Mouse (Mus musculus): ENCODE measurements around the gene Lipe.

- TF ChIP-seq EP300 (IDR thresholded peaks at IDR 0.05; ENCODE audit: low read depth in 1 of 2, low read length in 2 of 2) (no peak), E2F4 (IDR thresholded peaks at IDR 0.05; ENCODE audit: borderline replicate concordance, low read depth, low read length) (no peak), ZNF384 (IDR thresholded peaks at IDR 0.05; ENCODE audit: low read depth, low read length) (no peak), MYB (IDR thresholded peaks at IDR 0.05; ENCODE audit: low read depth, low read length) (no peak), POLR2AphosphoS5 (IDR thresholded peaks at IDR 0.05; ENCODE audit: borderline replicate concordance, low read depth, low read length) (no peak)
These were observed 19.1 kb upstream of the Lipe start for GRCm38 (mm10) chr7:25417597-25417996.

All from MEL (cell line).